Mouse (Mus musculus): ENCODE measurements around the gene Mpv17. TPM values are rescaled to one million over a fixed set of nuclear protein-coding genes. Genes with fewer than 3 reads are reported as not detected.

Mpv17 gene
- polyA plus RNA-seq, 1 experiment from 2014 or later, result 91.5 TPM

DNA sequence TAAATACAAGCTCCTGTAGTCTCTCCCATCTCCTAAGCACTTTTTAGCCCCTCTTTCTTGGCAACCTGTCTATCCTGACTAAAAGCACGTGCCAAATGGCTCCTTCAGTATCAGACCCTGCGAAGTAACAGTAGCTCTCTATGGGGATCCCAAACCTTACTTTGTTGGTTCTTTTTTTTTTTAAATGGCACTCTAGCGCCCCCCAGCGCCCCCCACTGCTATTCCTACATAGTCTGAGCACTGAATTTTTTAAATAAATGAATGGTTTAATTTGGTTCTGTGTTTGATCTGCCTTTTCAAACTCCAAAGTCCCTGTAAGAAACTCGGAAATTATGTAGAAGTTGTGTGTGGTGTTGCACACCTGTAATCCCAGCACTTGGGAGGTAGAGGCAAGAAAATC, 28.0 kb downstream of the Mpv17 start:
- Histone ChIP-seq H3K4me1 (ENCODE audit: control insufficient read depth, insufficient read depth, low read length) (no peaks in the 10 kb centered on the region), H3K36me3 (ENCODE audit: control insufficient read depth, insufficient read depth) (no peaks in the 10 kb centered on the region), H3K27me3 (ENCODE audit: control insufficient read depth, insufficient read depth, low read length) (no peaks in the 10 kb centered on the region), H3K9ac (ENCODE audit: low read length) (no peak overlapping the region), H3K4me2 (ENCODE audit: low read depth, low read length) (no peak overlapping the region), H3K9me3 (replicated peaks; ENCODE audit: control insufficient read depth, low read length) (no peaks in the 10 kb centered on the region), H3K4me3 (ENCODE audit: low read length) (no peak overlapping the region), H3K27ac (ENCODE audit: low read length) (no peak overlapping the region)
- ATAC-seq (replicated peaks; ENCODE audit: extremely low read depth, insufficient read depth, low FRiP score), result no peak
- 40% methylated on average over 5 of the region's 5 CpGs for WGBS

DNA sequence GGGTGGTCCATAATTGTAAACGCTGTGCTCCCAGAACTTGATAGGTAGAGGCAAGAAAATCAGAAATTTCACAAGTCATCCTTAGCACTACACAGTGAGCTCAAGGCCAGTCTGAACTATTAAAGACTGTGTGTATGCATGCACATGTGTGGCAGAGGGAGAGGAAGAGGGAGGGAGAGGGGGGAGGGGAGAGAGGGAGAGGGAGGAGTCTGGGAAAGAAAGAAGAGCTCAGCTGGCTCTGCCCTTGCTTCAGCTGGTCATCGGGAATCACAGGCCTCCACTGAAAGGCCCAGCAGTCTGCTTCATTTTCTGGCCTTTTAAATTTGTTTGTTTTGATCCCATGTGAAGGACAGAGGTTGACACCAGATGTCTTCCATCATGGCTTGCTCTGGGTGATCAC, 30.6 kb downstream of the Mpv17 start:
- Histone ChIP-seq H3K4me1 (ENCODE audit: control insufficient read depth, insufficient read depth, low read length) (no peaks in the 10 kb centered on the region), H3K27me3 (ENCODE audit: control insufficient read depth, insufficient read depth, low read length) (no peaks in the 10 kb centered on the region), H3K9me3 (replicated peaks; ENCODE audit: control insufficient read depth, low read length) (no peaks in the 10 kb centered on the region), H3K4me3 (ENCODE audit: low read length) (no peak overlapping the region), H3K27ac (ENCODE audit: low read length) (no peak overlapping the region), H3K4me2 (ENCODE audit: low read depth, low read length) (no peak overlapping the region), H3K36me3 (ENCODE audit: control insufficient read depth, insufficient read depth) (no peaks in the 10 kb centered on the region), H3K9ac (ENCODE audit: low read length) (no peak overlapping the region)
- 46% methylated on average over 2 of the region's 2 CpGs for WGBS
- no peak for ATAC-seq (replicated peaks; ENCODE audit: extremely low read depth, insufficient read depth, low FRiP score)

DNA sequence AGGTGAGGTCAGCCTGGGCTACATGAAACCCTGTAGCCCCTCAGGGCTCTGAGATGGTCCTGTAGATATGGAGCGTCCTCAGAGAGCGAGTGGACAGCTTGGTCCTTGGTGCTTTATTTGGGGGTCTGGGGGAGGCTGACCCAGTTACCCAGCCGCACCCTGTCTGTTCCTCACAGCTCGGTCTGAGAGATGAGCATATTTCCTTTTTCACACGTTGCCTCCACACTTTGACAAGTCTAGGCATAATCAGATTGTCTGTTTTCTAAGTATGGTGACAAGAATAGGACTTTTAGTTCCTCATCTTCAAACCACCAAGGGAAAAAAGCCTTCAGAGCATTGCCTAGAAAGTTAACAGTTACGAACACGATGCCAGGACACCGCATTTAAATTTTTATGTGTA, 32.9 kb downstream of the Mpv17 start:
- ATAC-seq (replicated peaks; ENCODE audit: extremely low read depth, insufficient read depth, low FRiP score), result no peak
- no peaks in the 10 kb centered on the region for H3K27me3 ChIP-seq (ENCODE audit: control insufficient read depth, insufficient read depth, low read length)
- H3K9me3 ChIP-seq (replicated peaks; ENCODE audit: control insufficient read depth, low read length), result no peaks in the 10 kb centered on the region
- no peak overlapping the region for H3K4me3 ChIP-seq (ENCODE audit: low read length)
- no peaks in the 10 kb centered on the region for H3K36me3 ChIP-seq (ENCODE audit: control insufficient read depth, insufficient read depth)
- H3K4me1 ChIP-seq (ENCODE audit: control insufficient read depth, insufficient read depth, low read length), result peaks cover 2% of the 10 kb centered on the region; the same call in 1 of the 2 replicates
- H3K4me2 ChIP-seq (ENCODE audit: low read depth, low read length), result no peak overlapping the region
- no peak overlapping the region for H3K9ac ChIP-seq (ENCODE audit: low read length)
- 68% methylated on average over 8 of the region's 8 CpGs for WGBS
- no peak overlapping the region for H3K27ac ChIP-seq (ENCODE audit: low read length)

DNA sequence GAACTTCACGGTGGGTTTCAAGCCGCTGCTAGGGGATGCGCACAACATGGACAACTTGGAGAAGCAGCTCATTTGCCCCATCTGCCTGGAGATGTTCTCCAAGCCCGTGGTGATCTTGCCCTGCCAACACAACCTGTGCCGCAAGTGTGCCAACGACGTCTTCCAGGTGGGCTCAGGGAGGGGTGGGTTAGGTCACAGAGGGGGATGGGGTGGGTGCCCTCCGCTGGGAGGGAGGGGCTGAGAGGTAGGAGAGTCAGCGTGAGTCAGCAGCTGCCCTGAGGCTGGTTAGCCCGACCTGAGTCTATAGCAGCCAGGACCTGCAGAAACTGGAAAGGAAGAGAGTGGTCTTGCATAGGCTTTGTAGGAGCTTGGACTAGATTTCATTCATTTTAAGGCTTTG, 37.1 kb downstream of the Mpv17 start:
- H3K27ac ChIP-seq (ENCODE audit: low read length), result peak overlapping the region; percentile 48
- peaks cover 2% of the 10 kb centered on the region; the same call in 1 of the 2 replicates for H3K4me1 ChIP-seq (ENCODE audit: control insufficient read depth, insufficient read depth, low read length)
- peaks cover 3% of the 10 kb centered on the region; the same call in 1 of the 2 replicates for H3K9me3 ChIP-seq (replicated peaks; ENCODE audit: control insufficient read depth, low read length)
- H3K4me2 ChIP-seq (ENCODE audit: low read depth, low read length), result peak overlapping the region; percentile 55
- no peaks in the 10 kb centered on the region for H3K36me3 ChIP-seq (ENCODE audit: control insufficient read depth, insufficient read depth)
- peak overlapping the region; percentile 18; the same call in 1 of the 2 replicates for H3K9ac ChIP-seq (ENCODE audit: low read length)
- no peaks in the 10 kb centered on the region for H3K27me3 ChIP-seq (ENCODE audit: control insufficient read depth, insufficient read depth, low read length)
- WGBS, result 18% methylated on average over 10 of the region's 10 CpGs
- peak overlapping the region; percentile 30 for H3K4me3 ChIP-seq (ENCODE audit: low read length)
- no peak for ATAC-seq (replicated peaks; ENCODE audit: extremely low read depth, insufficient read depth, low FRiP score)

DNA sequence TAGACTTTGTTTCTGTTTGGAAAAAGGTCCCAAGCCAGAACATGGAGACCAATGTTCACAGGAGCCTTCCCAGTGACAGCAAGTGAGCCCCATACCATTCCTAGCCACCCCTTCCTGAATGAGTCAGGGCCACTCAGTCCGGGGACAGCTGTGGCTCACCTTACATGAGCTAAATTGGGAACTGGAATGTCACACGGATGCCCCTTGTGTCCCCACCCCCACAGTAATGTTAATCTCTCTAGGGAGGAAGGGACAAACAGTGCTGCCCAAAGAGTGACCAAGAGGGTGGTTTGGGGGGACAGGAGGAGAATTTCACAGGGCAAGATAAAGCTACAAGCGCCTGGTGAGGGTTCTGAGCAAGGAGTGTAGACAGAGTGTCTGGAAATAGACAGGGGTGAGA, 37.7 kb downstream of the Mpv17 start, which contains the start of gene Trim54:
Gene Trim54, plus strand, starts transcription at position 359 of the 400 bp plus-strand sequence.
- H3K9ac ChIP-seq (ENCODE audit: low read length), result peak within 1 kb of the TSS; percentile 18; the same call in 1 of the 2 replicates
- H3K27me3 ChIP-seq (ENCODE audit: control insufficient read depth, insufficient read depth, low read length), result no peaks in the 10 kb centered on the region
- H3K27ac ChIP-seq (ENCODE audit: low read length), result peak within 1 kb of the TSS; percentile 48
- peaks cover 3% of the 10 kb centered on the region; the same call in 1 of the 2 replicates for H3K9me3 ChIP-seq (replicated peaks; ENCODE audit: control insufficient read depth, low read length)
- H3K4me1 ChIP-seq (ENCODE audit: control insufficient read depth, insufficient read depth, low read length), result peaks cover 2% of the 10 kb centered on the region; the same call in 1 of the 2 replicates
- 16% methylated on average over 3 of the region's 3 CpGs for WGBS
- peak within 1 kb of the TSS; percentile 30 for H3K4me3 ChIP-seq (ENCODE audit: low read length)
- ATAC-seq (replicated peaks; ENCODE audit: extremely low read depth, insufficient read depth, low FRiP score), result peak; percentile 80
- peak within 1 kb of the TSS; percentile 55 for H3K4me2 ChIP-seq (ENCODE audit: low read depth, low read length)
- no peaks in the 10 kb centered on the region for H3K36me3 ChIP-seq (ENCODE audit: control insufficient read depth, insufficient read depth)

DNA sequence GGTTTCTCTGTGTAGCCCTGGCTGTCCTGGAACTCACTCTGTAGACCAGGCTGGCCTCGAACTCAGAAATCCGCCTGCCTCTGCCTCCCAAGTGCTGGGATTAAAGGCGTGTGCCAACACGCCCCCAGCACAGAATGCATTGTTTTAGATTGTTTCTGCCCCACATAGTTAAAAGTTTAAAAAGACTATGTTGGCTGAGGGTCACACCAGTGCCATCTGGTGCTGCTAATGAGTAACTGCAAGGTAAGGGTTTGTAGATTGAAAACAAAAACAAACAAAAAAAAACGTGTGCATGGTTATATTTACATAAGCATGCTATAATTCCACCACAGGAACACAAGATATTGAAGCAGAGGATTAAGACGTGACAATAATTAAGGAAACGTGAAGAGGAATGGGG, 43.3 kb downstream of the Mpv17 start:
- 21% methylated on average over 7 of the region's 7 CpGs for WGBS
- no peak for ATAC-seq (replicated peaks; ENCODE audit: extremely low read depth, insufficient read depth, low FRiP score)
- H3K27me3 ChIP-seq (ENCODE audit: control insufficient read depth, insufficient read depth, low read length), result no peaks in the 10 kb centered on the region

DNA sequence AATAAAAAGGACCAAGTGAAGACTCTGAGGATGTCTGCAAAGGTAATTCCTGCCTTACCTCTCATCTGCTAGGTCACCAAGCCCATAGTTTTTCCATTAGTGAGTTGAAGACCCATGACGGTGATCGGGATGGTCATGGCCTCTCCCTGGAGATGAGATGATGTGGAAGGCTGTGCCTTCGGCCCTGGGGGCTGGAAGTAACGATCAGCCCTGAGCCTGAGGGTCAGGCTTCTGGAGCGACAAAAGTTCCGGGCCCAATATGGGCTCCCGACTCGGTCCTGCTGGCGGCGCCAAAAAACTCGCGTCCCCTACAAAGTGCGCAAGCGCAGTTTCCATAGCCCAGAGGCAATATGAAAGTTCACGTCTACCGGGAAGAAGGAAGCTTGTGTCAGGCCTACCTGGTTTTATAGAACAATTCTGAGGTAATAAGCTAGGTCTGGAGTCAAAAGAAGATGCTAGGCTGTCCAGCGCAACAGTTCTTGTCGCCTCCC, 46.0 kb downstream of the Mpv17 start, which contains the start of gene Slc30a3:
Gene Slc30a3, minus strand, starts transcription at position 238 of the 491 bp plus-strand sequence.
- 86% methylated on average over 18 of the region's 18 CpGs for WGBS
- no peak within 1 kb of the TSS for H3K9ac ChIP-seq (ENCODE audit: low read length)
- H3K4me1 ChIP-seq (ENCODE audit: control insufficient read depth, insufficient read depth, low read length), result no peaks in the 10 kb centered on the region
- no peaks in the 10 kb centered on the region for H3K36me3 ChIP-seq (ENCODE audit: control insufficient read depth, insufficient read depth)
- H3K27ac ChIP-seq (ENCODE audit: low read length), result no peak within 1 kb of the TSS
- H3K9me3 ChIP-seq (replicated peaks; ENCODE audit: control insufficient read depth, low read length), result no peaks in the 10 kb centered on the region
- no peak within 1 kb of the TSS for H3K4me2 ChIP-seq (ENCODE audit: low read depth, low read length)
- H3K27me3 ChIP-seq (ENCODE audit: control insufficient read depth, insufficient read depth, low read length), result 0 out of 2 replicates have a peak, but pooled peaks cover 2% of the 10 kb centered on the region
- no peak within 1 kb of the TSS for H3K4me3 ChIP-seq (ENCODE audit: low read length)
- no peak for ATAC-seq (replicated peaks; ENCODE audit: extremely low read depth, insufficient read depth, low FRiP score)

More for the DNA sequence above, 43.3 kb downstream of the Mpv17 start:
- H3K4me3 ChIP-seq (ENCODE audit: low read length), result no peak overlapping the region
- H3K9ac ChIP-seq (ENCODE audit: low read length), result no peak overlapping the region
- peaks cover 3% of the 10 kb centered on the region; the same call in 1 of the 2 replicates for H3K9me3 ChIP-seq (replicated peaks; ENCODE audit: control insufficient read depth, low read length)
- no peak overlapping the region for H3K4me2 ChIP-seq (ENCODE audit: low read depth, low read length)
- no peaks in the 10 kb centered on the region for H3K4me1 ChIP-seq (ENCODE audit: control insufficient read depth, insufficient read depth, low read length)
- no peak overlapping the region for H3K27ac ChIP-seq (ENCODE audit: low read length)
- H3K36me3 ChIP-seq (ENCODE audit: control insufficient read depth, insufficient read depth), result no peaks in the 10 kb centered on the region

DNA sequence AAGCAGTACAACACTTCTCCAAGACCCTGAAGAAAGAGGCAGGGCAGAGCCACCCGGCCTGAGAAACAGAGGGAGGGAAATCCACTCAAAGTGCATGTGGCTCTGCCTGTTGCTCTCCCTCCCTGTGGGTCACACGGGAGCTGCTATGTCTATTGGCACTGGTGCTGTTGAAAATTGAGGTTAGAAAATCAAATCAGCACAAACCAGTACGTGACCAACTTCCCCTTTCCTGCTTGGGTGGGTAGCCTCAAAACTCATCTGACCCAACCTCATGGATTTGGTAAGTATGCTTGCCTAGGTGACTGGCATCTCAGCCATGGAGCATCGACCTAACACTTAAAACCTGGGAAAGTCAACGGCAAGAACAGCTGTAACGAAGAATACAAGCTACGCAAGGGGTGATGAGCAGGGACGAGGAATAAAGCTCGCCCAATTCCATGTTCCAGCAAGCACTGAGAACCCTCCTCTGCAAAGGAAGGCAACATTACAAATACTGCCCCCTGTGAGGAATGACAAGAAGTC, 48.2 kb downstream of the Mpv17 start, which contains the start of gene Dnajc5g:
Gene Dnajc5g, plus strand, starts transcription at position 472 of the 522 bp plus-strand sequence.
- Histone ChIP-seq H3K36me3 (ENCODE audit: control insufficient read depth, insufficient read depth) (no peaks in the 10 kb centered on the region), H3K27me3 (ENCODE audit: control insufficient read depth, insufficient read depth, low read length) (0 out of 2 replicates have a peak, but pooled peaks cover 2% of the 10 kb centered on the region), H3K9ac (ENCODE audit: low read length) (no peak within 1 kb of the TSS), H3K4me1 (ENCODE audit: control insufficient read depth, insufficient read depth, low read length) (no peaks in the 10 kb centered on the region), H3K9me3 (replicated peaks; ENCODE audit: control insufficient read depth, low read length) (no peaks in the 10 kb centered on the region), H3K4me2 (ENCODE audit: low read depth, low read length) (no peak within 1 kb of the TSS), H3K4me3 (ENCODE audit: low read length) (no peak within 1 kb of the TSS), H3K27ac (ENCODE audit: low read length) (no peak within 1 kb of the TSS)
- no peak for ATAC-seq (replicated peaks; ENCODE audit: extremely low read depth, insufficient read depth, low FRiP score)
- WGBS, result 73% methylated on average over 9 of the region's 9 CpGs

DNA sequence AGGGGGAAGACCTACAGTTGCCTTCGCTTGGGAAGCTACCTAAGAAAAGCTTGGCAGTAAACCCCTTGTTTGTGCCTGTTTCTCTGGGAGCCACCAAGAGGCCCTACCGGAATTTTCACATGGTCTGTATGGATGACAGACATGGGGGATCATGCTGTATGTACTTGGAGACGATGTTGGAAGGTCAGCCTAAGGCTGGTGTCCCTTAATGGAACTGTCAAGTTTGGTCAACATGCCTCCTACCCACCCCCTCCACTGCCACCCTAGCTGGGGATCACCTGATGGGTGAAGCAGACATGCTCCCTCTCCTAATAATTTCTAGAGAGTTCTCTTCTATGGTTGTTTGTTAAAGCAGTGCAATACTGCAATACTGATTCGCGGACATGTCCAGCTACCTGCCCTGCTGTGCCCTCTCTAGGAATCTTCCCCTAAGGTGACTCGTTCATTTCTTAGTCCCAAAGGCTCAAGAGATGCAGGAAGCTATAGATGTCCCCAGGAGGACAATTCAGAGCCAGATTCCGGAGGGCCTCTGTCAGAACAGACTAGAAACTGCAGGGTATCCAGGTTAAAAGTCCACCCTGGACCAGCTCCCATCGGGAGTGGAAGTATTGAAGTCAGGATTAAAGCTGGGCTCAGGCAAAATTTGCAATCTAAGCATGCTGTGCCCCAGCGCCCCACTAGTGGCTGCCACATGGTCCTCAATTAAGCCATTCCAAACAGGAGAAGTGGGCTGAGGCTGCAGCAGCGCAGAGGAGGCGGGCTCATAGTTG, 58.2 kb downstream of the Mpv17 start:
- Histone ChIP-seq H3K4me3 (ENCODE audit: low read length) (peak overlapping the region; percentile 54), H3K9ac (ENCODE audit: low read length) (peak overlapping the region; percentile 53), H3K4me2 (ENCODE audit: low read depth, low read length) (peak overlapping the region; percentile 77), H3K9me3 (replicated peaks; ENCODE audit: control insufficient read depth, low read length) (no peaks in the 10 kb centered on the region; the same call in 1 of the 2 replicates), H3K27me3 (ENCODE audit: control insufficient read depth, insufficient read depth, low read length) (peaks cover 75% of the 10 kb centered on the region), H3K27ac (ENCODE audit: low read length) (no peak overlapping the region), H3K36me3 (ENCODE audit: control insufficient read depth, insufficient read depth) (no peaks in the 10 kb centered on the region), H3K4me1 (ENCODE audit: control insufficient read depth, insufficient read depth, low read length) (peaks cover 26% of the 10 kb centered on the region)
- 34% methylated on average over 11 of the region's 11 CpGs for WGBS
- no peak for ATAC-seq (replicated peaks; ENCODE audit: extremely low read depth, insufficient read depth, low FRiP score)

Measured in heart, embryonic 16.5 days (tissue).